Mouse (Mus musculus) ES-CJ7 (cell line): Measurements from ENCODE around the gene Ky.
A peak's percentile ranks its signal among the peaks of the same experiment; 100 is the strongest.

Source experiments
- DNase-seq: peaks from one replicate; pipeline ENCODE4 v3.0.0; 2011; ENCODE audit warnings: low read depth, low spot score

The Ky gene

DNA sequence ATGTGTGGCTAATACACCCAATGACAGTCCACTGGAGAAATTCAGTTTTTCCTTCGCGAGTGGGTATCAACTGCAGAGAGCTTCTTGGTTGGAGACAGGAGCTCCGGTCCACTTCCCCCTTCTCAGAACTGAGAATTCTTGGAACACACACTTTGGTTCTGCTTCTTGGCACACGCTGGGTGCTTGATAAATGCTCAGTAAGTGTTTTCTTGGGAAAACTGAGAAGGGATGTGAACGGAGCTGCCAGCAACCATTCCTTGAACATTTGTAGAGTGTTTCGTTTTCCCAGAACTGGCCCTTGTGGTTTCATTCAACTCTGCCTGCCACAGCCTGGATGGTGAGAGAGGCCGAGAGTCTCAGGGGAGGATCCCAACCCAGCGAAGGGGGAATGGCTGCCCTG lies 43.7 kb downstream of the Ky start:
- no peak for DNase-seq

DNA sequence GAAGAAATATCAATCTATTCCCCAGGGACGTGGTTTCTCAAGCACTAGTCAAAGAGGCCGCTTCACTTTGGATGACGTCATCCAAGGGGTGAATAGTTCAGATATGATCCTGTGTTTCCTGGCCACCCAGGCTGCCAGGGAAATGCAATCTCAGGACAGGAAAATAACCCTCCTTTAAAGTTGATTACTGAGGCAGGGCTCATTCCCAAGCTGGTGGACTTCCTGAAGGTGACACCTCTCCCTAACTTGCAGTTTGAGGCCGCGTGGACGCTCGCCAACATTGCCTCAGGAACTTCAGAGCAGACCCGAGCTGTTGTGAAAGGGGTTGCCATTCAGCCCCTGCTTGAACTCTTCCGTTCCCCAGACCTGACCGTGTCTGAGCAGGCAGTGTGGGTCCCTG lies 46.2 kb downstream of the Ky start:
- no peak for DNase-seq

DNA sequence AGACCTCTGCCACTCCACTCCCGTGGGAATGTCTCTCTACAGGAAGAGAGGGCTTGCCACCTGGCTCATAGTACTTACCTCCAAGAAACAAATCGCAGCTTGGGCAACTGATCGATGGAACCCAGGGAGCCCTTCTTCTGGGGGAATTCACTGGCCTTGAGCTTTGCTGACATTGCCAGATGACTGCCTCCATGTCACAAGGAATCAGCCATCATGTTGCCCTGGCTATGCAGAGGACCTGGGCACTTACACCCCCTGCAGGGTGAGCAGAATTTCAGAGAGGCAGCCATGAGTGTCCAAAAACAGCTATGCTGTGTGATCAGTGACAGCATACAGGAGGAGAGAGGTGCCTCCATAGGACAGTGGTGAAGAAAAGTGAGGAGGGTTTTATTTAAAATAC lies 48.2 kb downstream of the Ky start:
- DNase-seq = no peak

DNA sequence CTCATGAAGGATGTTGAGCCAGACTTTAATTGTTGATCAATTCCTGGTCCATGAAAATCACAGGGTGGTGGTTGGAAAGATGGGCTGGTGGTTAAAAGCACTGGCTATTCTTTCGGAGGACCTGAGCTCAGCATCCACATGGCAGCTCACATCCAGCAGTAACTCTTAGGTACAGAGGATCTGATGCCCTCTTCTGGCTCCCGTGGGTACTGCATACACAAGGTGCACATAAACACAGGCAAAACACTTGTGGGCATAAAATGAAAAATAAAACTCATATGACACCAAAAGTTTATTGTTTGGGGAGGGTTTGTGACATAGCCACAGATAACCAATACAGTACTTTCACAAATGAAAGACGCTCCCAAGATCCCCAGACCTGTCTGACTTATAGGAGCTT lies 52.9 kb downstream of the Ky start:
- DNase-seq = peak; percentile 38

DNA sequence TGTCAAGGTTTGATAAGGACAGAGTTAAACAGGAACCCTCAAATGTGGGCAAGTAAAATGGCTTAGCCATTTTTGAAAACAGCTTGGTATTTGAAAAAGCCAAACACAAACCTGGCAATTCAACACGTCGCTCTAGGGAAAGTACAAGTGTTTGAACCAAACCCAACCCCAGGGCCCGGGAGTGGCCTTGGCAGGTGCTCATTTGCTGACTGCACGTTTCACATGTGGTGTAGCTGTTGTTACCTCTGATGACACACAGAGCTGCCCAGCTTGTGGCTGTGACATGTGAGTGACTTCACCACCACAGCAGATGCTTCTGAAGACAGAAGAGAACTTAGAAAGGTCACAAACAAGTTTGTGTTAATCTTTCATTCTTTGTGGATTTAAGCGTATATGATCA lies 67.3 kb downstream of the Ky start:
- DNase-seq = no peak

DNA sequence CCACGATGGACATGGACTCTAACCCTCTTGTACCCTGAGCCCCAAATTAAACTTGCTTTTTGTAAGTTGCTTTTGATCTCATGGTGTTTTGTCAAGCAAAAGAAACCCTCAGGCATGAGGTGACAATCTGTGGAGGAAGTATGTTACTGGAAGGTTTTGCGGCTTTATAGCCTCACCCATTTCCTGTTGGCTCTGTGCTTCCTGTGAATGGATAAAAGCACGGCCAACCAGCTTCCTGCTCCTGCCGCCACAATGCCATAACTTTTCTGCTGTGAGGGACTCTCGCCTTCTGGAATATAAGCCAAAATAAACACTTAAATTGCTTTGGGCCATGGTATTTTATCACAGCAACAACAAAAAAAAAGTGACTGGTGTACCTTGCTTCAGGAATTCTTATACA lies 71.9 kb downstream of the Ky start:
- no peak for DNase-seq

DNA sequence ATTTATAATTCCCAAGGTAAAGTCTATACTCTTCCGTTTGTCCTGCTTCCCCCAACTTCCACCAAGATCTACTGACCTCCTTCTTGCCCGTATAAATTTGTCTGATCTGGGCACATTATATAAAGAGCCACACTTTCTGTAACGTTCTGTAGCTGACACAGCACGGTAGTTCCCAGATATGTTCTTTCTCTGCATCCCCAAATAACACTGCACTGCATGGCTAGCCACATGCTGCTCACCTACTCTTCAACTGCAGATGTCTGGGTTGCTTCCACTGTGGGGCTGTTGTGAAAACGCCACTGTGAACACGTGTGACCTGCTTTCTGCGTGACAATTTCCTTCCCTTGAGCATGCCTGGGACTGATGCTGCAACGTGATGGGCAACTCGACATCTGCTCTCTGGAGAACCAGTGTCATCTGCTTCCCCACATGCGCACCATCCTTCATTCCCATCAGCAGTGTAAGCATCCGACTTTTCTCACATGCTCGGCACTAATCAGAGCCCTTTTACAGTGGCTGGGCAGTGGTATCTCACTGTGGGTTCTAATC lies 76.4 kb downstream of the Ky start:
- no peak for DNase-seq

DNA sequence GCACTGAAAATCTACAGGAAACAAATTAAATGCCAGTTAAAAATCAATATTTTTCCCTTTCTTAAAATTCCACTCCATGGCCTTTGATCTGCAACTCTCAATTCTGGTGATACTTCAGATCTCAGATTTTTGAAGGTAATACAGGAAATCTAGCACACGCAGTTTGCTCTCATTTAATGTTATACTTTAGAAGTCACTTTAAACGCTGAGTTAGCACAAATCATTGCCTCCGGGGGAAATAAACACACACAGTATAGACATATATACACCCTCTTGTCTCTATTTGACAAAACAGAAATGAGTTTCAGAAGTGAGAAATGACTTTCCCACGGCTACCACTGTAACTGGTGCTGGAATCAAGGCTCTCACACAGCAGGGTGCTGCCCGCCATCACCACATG lies 81.8 kb downstream of the Ky start:
- no peak for DNase-seq

DNA sequence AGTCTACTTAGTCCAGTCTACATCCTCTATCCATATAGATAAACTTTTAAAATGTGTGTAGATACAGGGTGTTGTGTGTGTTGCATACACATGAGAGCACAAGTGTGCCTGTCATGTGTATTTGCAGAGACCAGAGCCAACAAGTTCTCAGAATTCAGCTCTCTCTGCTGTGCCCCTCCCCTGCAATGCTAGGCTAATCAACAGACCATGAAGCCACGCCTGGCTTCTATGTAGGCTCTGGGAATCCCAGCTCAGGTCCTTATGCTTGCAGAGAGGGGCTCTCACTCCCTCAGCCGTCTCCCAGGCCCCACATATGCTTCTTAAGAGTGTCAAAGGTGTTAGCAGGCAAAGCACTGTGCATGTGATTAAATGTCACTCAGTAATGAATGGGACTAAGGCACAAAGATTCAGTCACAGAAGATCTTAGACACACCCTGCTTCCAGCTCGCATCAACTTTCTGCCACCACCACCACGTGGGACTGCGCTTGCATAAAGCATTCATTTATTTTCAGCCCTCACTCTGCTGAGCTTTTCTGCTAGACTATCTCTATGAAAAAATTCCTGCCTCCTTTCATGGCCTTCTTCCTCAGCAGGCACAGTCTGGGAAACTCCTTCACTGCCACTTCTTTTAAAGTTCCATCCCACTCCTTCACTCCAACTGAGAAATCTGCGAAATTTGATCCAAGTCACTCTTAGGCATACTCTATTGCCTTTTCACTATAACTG lies 89.3 kb downstream of the Ky start:
- no peak for DNase-seq
